Mouse (Mus musculus): Measurements from ENCODE around the gene Tstd2.

DNA sequence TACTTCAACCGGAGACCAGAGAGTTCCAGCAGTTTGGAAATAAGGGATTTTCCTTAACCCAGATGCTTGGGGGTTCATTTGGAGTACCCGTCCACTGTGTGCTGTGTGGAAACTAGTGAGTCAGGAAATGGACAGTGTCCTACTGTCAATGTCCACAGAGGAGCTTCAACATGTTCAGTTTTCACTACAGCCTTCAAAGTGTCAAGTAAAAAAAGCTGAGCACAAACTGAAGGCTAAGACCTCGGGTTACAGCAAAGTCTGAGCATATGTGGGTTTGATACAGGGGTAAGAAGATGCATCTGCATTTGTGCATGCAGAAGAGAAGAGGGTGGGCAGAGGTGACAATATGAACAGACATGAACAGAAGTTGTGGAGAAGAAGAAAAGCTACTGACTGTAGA lies 17.7 kb downstream of the Tstd2 start:
- TF ChIP-seq POLR2A (IDR thresholded peaks at IDR 0.05; ENCODE audit: low read depth, low read length) = no peak
- no peak for TF ChIP-seq CTCF (IDR thresholded peaks at IDR 0.05; ENCODE audit: borderline replicate concordance, insufficient read depth, low read length)
